Mouse (Mus musculus) embryonic fibroblast, embryonic 13.5 days (primary cell): ENCODE data around the gene Psd. TPM values are rescaled to one million over a fixed set of nuclear protein-coding genes. Genes with fewer than 3 reads are reported as not detected.

Source experiments
- H3K27ac ChIP-seq: 2 replicates; pipeline ENCODE4 v1.5.1; 2012; ENCODE audit warnings: low read length, control low read depth, inconsistent platforms; ENCODE audit not compliant: insufficient read depth
- H3K4me1 ChIP-seq: 2 replicates; pipeline ENCODE4 v1.6.1; 2011; ENCODE audit warnings: low read length; ENCODE audit not compliant: control insufficient read depth, insufficient read depth
- H3K4me3 ChIP-seq: 2 replicates; pipeline ENCODE4 v1.5.1; 2011; ENCODE audit warnings: mild to moderate bottlenecking, control low read depth, low read length; ENCODE audit not compliant: insufficient read depth
- CTCF ChIP-seq: IDR thresholded peaks from 2 replicates; pipeline ENCODE4 v1.5.1; 2011; ENCODE audit warnings: mild to moderate bottlenecking, control low read depth, low read length, moderate library complexity, borderline replicate concordance; ENCODE audit not compliant: insufficient read depth
- POLR2A ChIP-seq: IDR thresholded peaks from 2 replicates; pipeline ENCODE4 v1.6.1; 2011; ENCODE audit warnings: low read depth, mild to moderate bottlenecking, control low read depth, low read length, moderate library complexity
- polyA plus RNA-seq: library from polyadenylated mRNA; stranded (reverse); fragments of >200 nt; gene quantifications from 2 replicates; pipeline ENCODE4 v1.2.4, GENCODE M21; 2011; ENCODE audit warnings: low read depth; ENCODE audit not compliant: missing spikeins, insufficient read length

Gene Psd
- 1.5 and 2.7 TPM in 2 replicates for polyA plus RNA-seq

- peak within 1 kb of the TSS; percentile 82 for H3K27ac ChIP-seq
- no peaks in the 10 kb centered on the region; the same call in 1 of the 2 replicates for H3K4me1 ChIP-seq
- no peak for TF ChIP-seq POLR2A
- no peak for TF ChIP-seq CTCF
- peak within 1 kb of the TSS; percentile 64 for H3K4me3 ChIP-seq
Observed at GRCm38 (mm10) chr19:46326756-46327305, at the start of gene Psd. TSS of gene Psd (minus strand) at chr19:46327156.

- TF ChIP-seq CTCF (no peak), POLR2A (no peak)
- Histone ChIP-seq H3K4me3 (no peak overlapping the region), H3K27ac (no peak overlapping the region), H3K4me1 (no peaks in the 10 kb centered on the region)
Observed at GRCm38 (mm10) chr19:46375891-46376290, 48.9 kb upstream of the Psd start.

GRCm38 (mm10) chr19:46375489-46375888, 48.5 kb upstream of the Psd start:
- no peak overlapping the region for H3K4me3 ChIP-seq
- TF ChIP-seq POLR2A, result no peak
- no peak for TF ChIP-seq CTCF
- H3K27ac ChIP-seq, result no peak overlapping the region
- H3K4me1 ChIP-seq, result no peaks in the 10 kb centered on the region

GRCm38 (mm10) chr19:46374477-46375088, 47.6 kb upstream of the Psd start:
- H3K27ac ChIP-seq, result no peak overlapping the region
- TF ChIP-seq POLR2A (no peak), CTCF (no peak)

GRCm38 (mm10) chr19:46369204-46369603, 42.2 kb upstream of the Psd start:
- Histone ChIP-seq H3K27ac (no peak overlapping the region), H3K4me3 (no peak overlapping the region), H3K4me1 (0 out of 2 replicates have a peak, but pooled peaks cover 2% of the 10 kb centered on the region)
- TF ChIP-seq CTCF, result peak; percentile 72
- no peak for TF ChIP-seq POLR2A

More at GRCm38 (mm10) chr19:46374477-46375088, 47.6 kb upstream of the Psd start:
- Histone ChIP-seq H3K4me3 (no peak overlapping the region), H3K4me1 (no peaks in the 10 kb centered on the region)

GRCm38 (mm10) chr19:46367798-46368590, 41.0 kb upstream of the Psd start:
- Histone ChIP-seq H3K27ac (no peak overlapping the region), H3K4me3 (no peak overlapping the region), H3K4me1 (0 out of 2 replicates have a peak, but pooled peaks cover 2% of the 10 kb centered on the region)
- TF ChIP-seq POLR2A (no peak), CTCF (no peak)

GRCm38 (mm10) chr19:46363294-46364009, 36.5 kb upstream of the Psd start:
- no peak overlapping the region for H3K4me3 ChIP-seq
- H3K27ac ChIP-seq, result no peak overlapping the region
- TF ChIP-seq POLR2A, result no peak
- no peak for TF ChIP-seq CTCF
- no peaks in the 10 kb centered on the region for H3K4me1 ChIP-seq

GRCm38 (mm10) chr19:46362104-46362503, 35.1 kb upstream of the Psd start:
- no peak for TF ChIP-seq POLR2A
- no peak for TF ChIP-seq CTCF
- Histone ChIP-seq H3K4me3 (no peak overlapping the region), H3K27ac (no peak overlapping the region), H3K4me1 (no peaks in the 10 kb centered on the region; the same call in 1 of the 2 replicates)

- Histone ChIP-seq H3K27ac (no peak overlapping the region), H3K4me1 (no peaks in the 10 kb centered on the region; the same call in 1 of the 2 replicates), H3K4me3 (no peak overlapping the region)
- TF ChIP-seq CTCF (no peak), POLR2A (no peak)
Observed at GRCm38 (mm10) chr19:46358381-46358780, 31.4 kb upstream of the Psd start.
